Mouse (Mus musculus) heart, embryonic 16.5 days (tissue): Measurements from ENCODE around the gene Gan. TPM values are rescaled to one million over a fixed set of nuclear protein-coding genes. Genes with fewer than 3 reads are reported as not detected.
A peak's percentile ranks its signal among the peaks of the same experiment; 100 is the strongest.

Source experiments
- ATAC-seq: fragments of 200-750 bp; cut with Nextera tagmentation; replicated peaks from 2 replicates; pipeline ENCODE4 v1.8.0; 2017; ENCODE audit warnings: moderate number of reproducible peaks; ENCODE audit not compliant: insufficient read depth, low FRiP score; ENCODE audit errors: extremely low read depth
- H3K27ac ChIP-seq: fragments of 300-500 bp; sonication (generic); 2 replicates; pipeline ENCODE4 v1.5.1; 2014; ENCODE audit warnings: mild to moderate bottlenecking, low read length, control low read depth, moderate library complexity
- H3K27me3 ChIP-seq: fragments of 300-500 bp; sonication (generic); 2 replicates; pipeline ENCODE4 v1.6.1; 2014; ENCODE audit warnings: low read length, mixed read lengths; ENCODE audit not compliant: control insufficient read depth, insufficient read depth
- H3K36me3 ChIP-seq: fragments of 300-500 bp; sonication (generic); 2 replicates; pipeline ENCODE4 v1.6.1; 2014; ENCODE audit not compliant: control insufficient read depth, insufficient read depth
- H3K4me1 ChIP-seq: fragments of 300-500 bp; sonication (generic); 2 replicates; pipeline ENCODE4 v1.6.1; 2014; ENCODE audit warnings: low read length, mixed read lengths; ENCODE audit not compliant: control insufficient read depth, insufficient read depth
- H3K4me2 ChIP-seq: fragments of 300-500 bp; sonication (generic); 2 replicates; pipeline ENCODE4 v1.6.1; 2014; ENCODE audit warnings: low read depth, mild to moderate bottlenecking, control low read depth, low read length
- H3K4me3 ChIP-seq: fragments of 300-500 bp; sonication (generic); 2 replicates; pipeline ENCODE4 v1.5.1; 2014; ENCODE audit warnings: mild to moderate bottlenecking, control low read depth, low read length
- H3K9ac ChIP-seq: fragments of 300-500 bp; sonication (generic); 2 replicates; pipeline ENCODE4 v1.6.1; 2014; ENCODE audit warnings: low read length, control low read depth
- H3K9me3 ChIP-seq: fragments of 300-500 bp; sonication (generic); replicated peaks from 2 replicates; pipeline ENCODE4 v1.6.1; 2016; ENCODE audit warnings: low read length; ENCODE audit not compliant: control insufficient read depth
- WGBS: fragments of 180-500 bp; shearing (Covaris S2); extraction: QIAGEN DNeasy Blood & Tissue Kit; methylation state at CpG from one replicate; pipeline ENCODE4 v1.1.7; 2014; 5-methylcytosine and 5-hydroxymethylcytosine counted together
- polyA plus RNA-seq: library from polyadenylated mRNA; unstranded; fragments of >200 nt; fragmentation: Nextera tagmentation; extraction: Ambion mirVana; gene quantifications from 2 replicates; pipeline ENCODE4 v1.2.1, GENCODE M21; 2015

The Gan gene
- polyA plus RNA-seq, 1 experiment from 2014 or later, result 1.0 TPM

DNA sequence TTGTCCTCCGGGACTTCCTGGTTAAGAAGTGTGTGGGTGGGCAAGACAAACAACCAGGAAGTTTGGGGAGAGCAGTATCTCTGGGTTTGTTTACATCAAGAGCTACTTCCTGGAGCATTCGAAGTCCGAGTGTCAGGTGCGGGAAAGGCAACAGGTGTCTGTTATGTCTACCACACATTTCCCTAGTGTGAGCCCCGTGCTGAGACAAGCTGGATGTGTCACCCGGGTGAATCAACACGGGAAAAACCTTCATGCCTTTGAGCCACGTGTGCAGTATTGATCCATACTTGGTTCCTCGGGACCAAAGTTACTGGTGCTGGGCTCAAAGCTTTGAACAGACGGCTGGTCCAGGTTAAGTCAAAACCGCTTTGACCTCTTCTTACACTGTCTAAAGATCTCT is 20.6 kb upstream of the Gan start:
- Histone ChIP-seq H3K36me3 (no peaks in the 10 kb centered on the region), H3K4me2 (no peak overlapping the region; the same call in 1 of the 2 replicates), H3K4me3 (no peak overlapping the region), H3K27ac (no peak overlapping the region), H3K4me1 (no peaks in the 10 kb centered on the region; the same call in 1 of the 2 replicates), H3K9me3 (peaks cover 2% of the 10 kb centered on the region; the same call in 1 of the 2 replicates), H3K9ac (no peak overlapping the region), H3K27me3 (no peaks in the 10 kb centered on the region)
- no peak for ATAC-seq
- WGBS, result 48% methylated on average over 11 of the region's 11 CpGs

GRCm38 (mm10) chr8:117148520-117148919 is 9.4 kb upstream of the Gan start:
- whole genome bisulfite sequencing, result 90% methylated on average over 6 of the region's 6 CpGs
- Histone ChIP-seq H3K4me1 (no peaks in the 10 kb centered on the region), H3K4me3 (no peak overlapping the region), H3K9ac (no peak overlapping the region), H3K27ac (no peak overlapping the region), H3K9me3 (no peaks in the 10 kb centered on the region), H3K4me2 (no peak overlapping the region), H3K36me3 (no peaks in the 10 kb centered on the region), H3K27me3 (no peaks in the 10 kb centered on the region)
- no peak for ATAC-seq

DNA sequence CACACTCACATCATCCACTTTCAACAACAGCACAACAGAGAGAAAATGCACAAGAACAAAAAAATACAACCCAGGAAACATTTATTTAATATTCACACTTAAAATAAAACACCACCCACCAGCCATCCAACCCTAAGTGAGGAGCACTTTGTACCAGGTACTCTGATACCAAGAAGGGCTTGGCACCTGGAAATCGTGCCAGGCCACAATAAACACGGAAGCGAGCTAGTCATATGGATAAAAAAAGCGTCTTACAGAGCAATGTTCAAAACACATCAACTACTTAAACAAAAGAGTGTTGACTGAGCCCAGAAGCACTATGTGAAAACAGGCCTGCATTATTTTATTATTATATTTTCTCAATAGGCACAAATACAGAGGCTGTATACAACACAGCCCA is 1.8 kb upstream of the Gan start:
- no peak for ATAC-seq
- no peak overlapping the region for H3K9ac ChIP-seq
- peaks cover 16% of the 10 kb centered on the region for H3K4me1 ChIP-seq
- H3K27me3 ChIP-seq, result no peaks in the 10 kb centered on the region
- no peaks in the 10 kb centered on the region for H3K9me3 ChIP-seq
- 93% methylated on average over 4 of the region's 4 CpGs for WGBS
- H3K27ac ChIP-seq, result no peak overlapping the region
- no peaks in the 10 kb centered on the region for H3K36me3 ChIP-seq
- no peak overlapping the region for H3K4me2 ChIP-seq
- H3K4me3 ChIP-seq, result no peak overlapping the region

DNA sequence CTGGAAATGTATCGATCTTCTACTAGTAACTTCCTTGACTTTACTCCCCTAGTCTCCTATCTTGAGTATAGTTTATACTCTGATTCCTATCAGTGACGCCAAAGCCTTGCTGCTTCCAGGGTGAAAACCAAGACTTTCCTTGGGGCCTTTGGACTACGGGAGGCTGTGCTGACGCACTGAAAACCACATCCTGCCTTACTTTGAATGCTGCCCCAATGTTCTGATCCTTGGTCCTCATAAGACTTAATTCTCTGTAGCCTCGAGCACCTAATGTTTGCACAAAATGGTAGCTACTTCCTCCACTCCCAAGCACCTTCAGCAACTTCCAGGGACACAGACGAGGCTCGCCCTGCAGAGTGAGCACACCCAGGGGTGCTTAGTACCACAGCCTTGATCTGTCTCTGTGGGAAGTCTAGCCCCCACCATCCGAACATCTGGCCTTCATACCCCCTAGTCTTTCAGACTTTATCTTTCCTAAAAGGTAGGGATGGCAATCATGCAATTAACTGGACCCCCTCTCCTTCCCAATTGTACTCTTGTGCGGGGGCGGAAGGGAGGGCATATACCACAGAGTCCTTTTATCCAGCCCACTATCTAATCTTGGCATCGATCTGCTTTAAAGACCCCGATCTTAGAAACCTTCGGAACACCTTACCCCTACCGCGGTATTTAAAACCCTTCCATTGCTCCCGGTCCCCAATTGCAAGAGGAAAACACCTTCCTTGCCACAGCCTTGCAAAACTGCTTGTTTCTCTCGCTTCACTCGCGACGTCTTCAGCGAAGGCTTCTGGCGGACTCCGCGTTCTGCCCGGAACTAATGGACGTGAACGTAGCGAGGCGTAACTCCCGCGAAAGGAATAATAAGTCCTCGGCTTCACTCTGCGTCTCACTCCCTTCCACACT is 818 bp upstream of the Gan start:
- H3K9ac ChIP-seq, result peak overlapping the region; percentile 94
- H3K4me2 ChIP-seq, result peak overlapping the region; percentile 96
- no peaks in the 10 kb centered on the region for H3K27me3 ChIP-seq
- 0 out of 2 replicates have a peak, but pooled peaks have one; percentile 1 for ATAC-seq
- H3K4me1 ChIP-seq, result peaks cover 16% of the 10 kb centered on the region
- no peaks in the 10 kb centered on the region for H3K9me3 ChIP-seq
- H3K27ac ChIP-seq, result peak overlapping the region; percentile 81
- H3K4me3 ChIP-seq, result peak overlapping the region; percentile 94
- H3K36me3 ChIP-seq, result no peaks in the 10 kb centered on the region
- WGBS, result 10% methylated on average over 33 of the region's 33 CpGs

GRCm38 (mm10) chr8:117157769-117158091 is 205 bp upstream of the Gan start:
- WGBS, result under 1% methylated on average over 39 of the region's 45 CpGs
- peak overlapping the region; percentile 94 for H3K4me3 ChIP-seq
- H3K4me2 ChIP-seq, result peak overlapping the region; percentile 96
- H3K27me3 ChIP-seq, result no peaks in the 10 kb centered on the region
- peaks cover 16% of the 10 kb centered on the region for H3K4me1 ChIP-seq
- peak; percentile 95 for ATAC-seq
- H3K36me3 ChIP-seq, result no peaks in the 10 kb centered on the region
- peak overlapping the region; percentile 81 for H3K27ac ChIP-seq
- H3K9me3 ChIP-seq, result no peaks in the 10 kb centered on the region
- peak overlapping the region; percentile 94 for H3K9ac ChIP-seq

GRCm38 (mm10) chr8:117159031-117159430 is 1.1 kb downstream of the Gan start:
- ATAC-seq, result no peak
- Histone ChIP-seq H3K4me3 (peak overlapping the region; percentile 94), H3K4me2 (peak overlapping the region; percentile 96), H3K27ac (no peak overlapping the region), H3K9me3 (no peaks in the 10 kb centered on the region), H3K4me1 (peaks cover 16% of the 10 kb centered on the region), H3K36me3 (no peaks in the 10 kb centered on the region), H3K9ac (peak overlapping the region; percentile 94), H3K27me3 (no peaks in the 10 kb centered on the region)
- WGBS, result 62% methylated on average over 5 of the region's 5 CpGs

DNA sequence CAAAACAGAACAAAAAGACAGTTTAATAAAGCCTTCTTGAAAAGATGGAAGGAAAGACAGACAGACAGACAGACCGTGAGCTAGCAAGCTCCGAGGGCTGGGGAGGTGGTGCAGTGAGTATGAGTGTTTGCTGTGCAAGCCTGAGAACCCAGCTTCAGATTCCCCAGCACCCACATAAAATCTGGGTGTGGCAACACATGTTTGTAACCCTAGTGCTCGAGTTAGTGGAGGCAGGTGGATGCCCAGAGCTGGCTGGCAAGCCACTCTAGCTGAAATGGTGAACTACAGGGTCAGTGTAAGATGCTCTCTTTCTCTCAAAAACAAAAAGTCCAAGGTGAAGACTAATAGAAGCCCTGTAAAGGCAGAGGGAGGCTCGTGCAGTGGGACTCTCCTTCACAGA is 7.0 kb downstream of the Gan start:
- peaks cover 9% of the 10 kb centered on the region for H3K4me1 ChIP-seq
- no peaks in the 10 kb centered on the region for H3K36me3 ChIP-seq
- H3K4me2 ChIP-seq, result no peak overlapping the region
- H3K4me3 ChIP-seq, result no peak overlapping the region
- no peaks in the 10 kb centered on the region for H3K9me3 ChIP-seq
- H3K27ac ChIP-seq, result no peak overlapping the region
- H3K9ac ChIP-seq, result no peak overlapping the region
- ATAC-seq, result no peak
- H3K27me3 ChIP-seq, result no peaks in the 10 kb centered on the region
- WGBS, result 81% methylated on average over 4 of the region's 4 CpGs

DNA sequence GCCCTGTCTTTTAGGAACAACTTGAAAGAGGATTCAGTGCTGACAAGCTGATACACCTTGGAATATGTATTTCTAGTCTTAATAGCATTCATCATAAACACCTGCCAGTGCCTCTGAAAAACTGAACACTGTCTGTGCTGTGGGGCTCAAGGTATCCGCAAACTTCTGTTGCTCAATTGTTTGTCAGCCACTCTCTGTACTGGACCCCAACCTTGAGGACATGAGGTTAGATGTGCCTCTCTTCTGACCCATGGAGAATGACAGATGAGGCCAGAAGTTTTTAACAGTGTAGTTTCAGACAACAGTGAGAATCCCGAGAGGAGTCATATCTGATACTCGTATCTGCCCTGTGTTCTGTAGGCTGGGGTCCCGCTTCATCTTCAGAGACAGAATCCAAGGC is 7.6 kb downstream of the Gan start:
- Histone ChIP-seq H3K4me2 (no peak overlapping the region), H3K9ac (no peak overlapping the region), H3K4me1 (peaks cover 8% of the 10 kb centered on the region), H3K36me3 (no peaks in the 10 kb centered on the region), H3K27ac (no peak overlapping the region), H3K27me3 (no peaks in the 10 kb centered on the region), H3K4me3 (no peak overlapping the region), H3K9me3 (no peaks in the 10 kb centered on the region)
- WGBS, result 89% methylated on average over 4 of the region's 4 CpGs
- ATAC-seq, result no peak

DNA sequence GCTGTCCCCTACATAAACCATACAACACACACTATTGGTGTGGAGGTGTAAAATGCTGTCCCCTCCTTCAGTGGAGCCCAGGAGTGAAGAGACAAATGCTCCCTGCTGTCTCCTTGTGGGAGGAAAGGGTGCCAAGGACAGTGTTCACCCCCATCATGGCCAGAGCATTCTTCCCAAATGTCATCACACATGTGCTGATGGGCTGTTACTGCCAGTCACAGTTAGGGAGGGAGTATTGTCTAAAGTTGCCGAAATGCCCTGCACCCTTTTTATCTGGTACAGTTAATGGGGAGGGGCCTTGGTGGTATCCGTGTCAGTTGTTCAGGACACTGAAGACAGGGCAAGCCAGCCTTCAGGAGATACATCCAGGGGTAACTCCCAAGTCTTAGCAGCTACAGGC is 8.6 kb downstream of the Gan start:
- no peak overlapping the region for H3K9ac ChIP-seq
- peaks cover 8% of the 10 kb centered on the region for H3K4me1 ChIP-seq
- H3K4me3 ChIP-seq, result no peak overlapping the region
- no peak overlapping the region for H3K4me2 ChIP-seq
- no peak for ATAC-seq
- H3K9me3 ChIP-seq, result no peaks in the 10 kb centered on the region
- 73% methylated on average over 2 of the region's 2 CpGs for WGBS
- H3K27ac ChIP-seq, result no peak overlapping the region
- no peaks in the 10 kb centered on the region for H3K27me3 ChIP-seq
- H3K36me3 ChIP-seq, result no peaks in the 10 kb centered on the region
